ENCODE assay signal across 32 mouse cellular contexts in the genomic region with DNA sequence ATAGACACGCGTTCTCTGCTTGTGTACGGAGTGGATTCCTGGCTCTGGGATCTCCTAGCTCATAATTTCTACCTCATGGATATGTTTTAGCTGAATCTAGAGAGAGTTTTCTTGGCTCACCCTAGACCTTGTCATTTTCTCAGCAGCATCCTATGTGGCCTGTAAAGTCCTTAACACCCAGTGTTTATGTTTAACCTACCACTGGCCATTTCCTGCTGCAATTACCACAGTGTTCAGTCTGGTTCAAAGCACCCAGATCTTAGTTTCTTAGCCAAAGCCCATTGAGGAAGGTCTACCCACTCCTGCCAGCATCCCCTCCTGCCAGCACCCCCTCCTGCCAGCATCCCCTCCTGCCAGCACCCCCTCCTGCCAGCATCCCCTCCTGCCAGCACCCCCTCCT. TPM values are rescaled to one million over a fixed set of nuclear protein-coding genes. Genes with fewer than 3 reads are reported as not detected.
DNase-seq lines count a peak whose midpoint lies in the region; ATAC-seq lines count a peak whose summit lies in the region.
"Had no signal": no experiment of that assay in that cellular context is flagged by ENCODE, and none has a peak within 500 bp of the region (broad histone marks: within the 10 kb centered on the region; RNA-seq: fewer than 3 reads in every experiment).

No protein-coding gene starts in this region.

- WGBS in heart, embryonic 12.5 days: 98% methylated on average over 3 of the region's 3 CpGs
- WGBS in hindbrain, embryonic 13.5 days: 100% methylated on average over 3 of the region's 3 CpGs

- H3K4me1 ChIP-seq in heart, embryonic 12.5 days (replicated peaks): peaks cover 43% of the 10 kb centered on the region
- no peaks in the 10 kb centered on the region for H3K4me1 ChIP-seq in hindbrain, embryonic 13.5 days (replicated peaks)
- H3K4me1 ChIP-seq: embryonic facial prominence, embryonic 13.5 days; embryonic facial prominence, embryonic 15.5 days; forebrain, embryonic 10.5 days; forebrain, embryonic 12.5 days had no signal

- no peaks in the 10 kb centered on the region for H3K9me3 ChIP-seq in heart, embryonic 12.5 days (replicated peaks)
- H3K9me3 ChIP-seq in hindbrain, embryonic 13.5 days: no peaks in the 10 kb centered on the region
- H3K9me3 ChIP-seq: embryonic facial prominence, embryonic 13.5 days; embryonic facial prominence, embryonic 15.5 days; forebrain, embryonic 10.5 days; forebrain, embryonic 12.5 days; G1E had no signal

- intact Hi-C loops in heart, postnatal 14 days (cut with DNase I): loop anchor here (5.0 kb wide), 1 partner anchor 49 kb away; a partner anchor contains a TSS

- no peak overlapping the region for H3K9ac ChIP-seq in heart, embryonic 12.5 days
- no peak overlapping the region for H3K9ac ChIP-seq in hindbrain, embryonic 13.5 days
- H3K9ac ChIP-seq: embryonic facial prominence, embryonic 13.5 days; embryonic facial prominence, embryonic 15.5 days; forebrain, embryonic 12.5 days had no signal

- H3K27ac ChIP-seq in heart, embryonic 12.5 days (ENCODE audit: poor library complexity, severe bottlenecking): peak overlapping the region; percentile 58; the same call in 1 of the 2 replicates
- H3K27ac ChIP-seq in hindbrain, embryonic 13.5 days: no peak overlapping the region
- H3K27ac ChIP-seq: embryonic facial prominence, embryonic 13.5 days; embryonic facial prominence, embryonic 15.5 days; forebrain, embryonic 10.5 days; forebrain, embryonic 12.5 days had no signal

- peaks cover 39% of the 10 kb centered on the region for H3K36me3 ChIP-seq in heart, embryonic 12.5 days
- H3K36me3 ChIP-seq in hindbrain, embryonic 13.5 days: no peaks in the 10 kb centered on the region
- H3K36me3 ChIP-seq: forebrain, embryonic 10.5 days; forebrain, embryonic 12.5 days had no signal

- no peak for DNase-seq in heart, postnatal 14 days
- peak; percentile 25 for DNase-seq in CD4-positive helper T cell, adult 2 months (ENCODE audit: low read depth, low spot score)
- peak; percentile 56 for DNase-seq in induced T-regulatory cell, adult 2 months (ENCODE audit: low read depth)
- no peak for DNase-seq in cerebellum, postnatal 4 days (ENCODE audit: low spot score in 2 of 2)
- no peak for DNase-seq in spleen, adult 12 weeks (ENCODE audit: low spot score)
- DNase-seq: adrenal gland, adult 2 months; adrenal gland, postnatal 10 days; adrenal gland, postnatal 25 days; B cell, adult 2 months; cerebellum, adult 11 months; cerebellum, adult 18-20 months; cerebellum, adult 8-10 months; cerebellum, adult 9-11 months; cerebellum, postnatal 14 days; cerebellum, postnatal 36 days had no signal

- no peak overlapping the region for H3K4me2 ChIP-seq in heart, embryonic 12.5 days
- no peak overlapping the region for H3K4me2 ChIP-seq in hindbrain, embryonic 13.5 days
- H3K4me2 ChIP-seq: embryonic facial prominence, embryonic 13.5 days; embryonic facial prominence, embryonic 15.5 days; forebrain, embryonic 12.5 days had no signal

- no peak for ATAC-seq in heart, embryonic 12.5 days (ENCODE audit: insufficient number of reproducible peaks, low FRiP score)
- peak; percentile 56 for ATAC-seq in activated CD4-positive, CD25-positive, alpha-beta regulatory T cell, adult 4 months
- no peak for ATAC-seq in hindbrain, embryonic 13.5 days (ENCODE audit: low FRiP score)
- ATAC-seq: forebrain, embryonic 14.5 days; forebrain, embryonic 16.5 days; Patski had no signal

- H3K27me3 ChIP-seq in heart, embryonic 12.5 days (replicated peaks): no peaks in the 10 kb centered on the region
- H3K27me3 ChIP-seq in hindbrain, embryonic 13.5 days: no peaks in the 10 kb centered on the region
- H3K27me3 ChIP-seq: CH12.LX; embryonic facial prominence, embryonic 13.5 days; embryonic facial prominence, embryonic 15.5 days; forebrain, embryonic 12.5 days; Patski had no signal

- H3K4me3 ChIP-seq in heart, embryonic 12.5 days: no peak overlapping the region
- H3K4me3 ChIP-seq in hindbrain, embryonic 13.5 days: no peak overlapping the region
- H3K4me3 ChIP-seq: embryonic facial prominence, embryonic 13.5 days; embryonic facial prominence, embryonic 15.5 days; erythroblast, embryonic 14.5 days; forebrain, embryonic 10.5 days; forebrain, embryonic 12.5 days had no signal

RNA-seq across cellular contexts. Expression of a gene that starts 15.8 kb away (rescaled TPM):
- polyA plus RNA-seq in heart, embryonic 12.5 days (2016; fragmentation: Nextera tagmentation; extraction: Ambion mirVana): not detected in 2 replicates
- not detected for total RNA-seq in heart, postnatal 14 days (2021)
- polyA plus RNA-seq in activated CD4-positive, CD25-positive, alpha-beta regulatory T cell, adult 4 months (2017; shearing (Covaris generic)): not detected
- not detected in 2 replicates for polyA plus RNA-seq in hindbrain, embryonic 13.5 days (2015; fragmentation: Nextera tagmentation; extraction: Ambion mirVana)
- total RNA-seq: adrenal gland, adult 2 months; adrenal gland, postnatal 10 days; adrenal gland, postnatal 25 days; adrenal gland, postnatal 4 days; CH12.LX; G1E had no signal
- polyA plus RNA-seq: adrenal gland, adult 2 months; brain, embryonic 14.5 days; cortical plate, adult 2 months; embryonic facial prominence, embryonic 11.5 days; embryonic facial prominence, embryonic 13.5 days; embryonic facial prominence, embryonic 15.5 days; erythroblast, embryonic 14.5 days; forebrain, embryonic 10.5 days; forebrain, embryonic 12.5 days; forebrain, embryonic 14.5 days; forebrain, embryonic 16.5 days; G1E; Patski had no signal

RNA-seq across cellular contexts. Expression of a gene that starts 45.3 kb away (rescaled TPM):
- not detected in 2 replicates for polyA plus RNA-seq in heart, embryonic 12.5 days (2016; fragmentation: Nextera tagmentation; extraction: Ambion mirVana)
- not detected for total RNA-seq in heart, postnatal 14 days (2021)
- not detected for polyA plus RNA-seq in activated CD4-positive, CD25-positive, alpha-beta regulatory T cell, adult 4 months (2017; shearing (Covaris generic))
- not detected in 2 replicates for polyA plus RNA-seq in hindbrain, embryonic 13.5 days (2015; fragmentation: Nextera tagmentation; extraction: Ambion mirVana)
- total RNA-seq: adrenal gland, adult 2 months; adrenal gland, postnatal 10 days; adrenal gland, postnatal 25 days; adrenal gland, postnatal 4 days; CH12.LX had no signal
- polyA plus RNA-seq: adrenal gland, adult 2 months; brain, embryonic 14.5 days; cortical plate, adult 2 months; embryonic facial prominence, embryonic 11.5 days; embryonic facial prominence, embryonic 13.5 days; embryonic facial prominence, embryonic 15.5 days; erythroblast, embryonic 14.5 days; forebrain, embryonic 10.5 days; forebrain, embryonic 12.5 days; forebrain, embryonic 14.5 days; forebrain, embryonic 16.5 days; G1E; Patski had no signal

RNA-seq across cellular contexts. Expression of a gene that starts 50.2 kb away (rescaled TPM):
- polyA plus RNA-seq in heart, embryonic 12.5 days (2016; fragmentation: Nextera tagmentation; extraction: Ambion mirVana): 46.5 and 47.1 TPM in 2 replicates
- total RNA-seq in heart, postnatal 14 days (2021): 10 to 100 TPM; 25.1 to 26.3 TPM
- 10 to 100 TPM; 19.3 to 23.3 TPM for polyA plus RNA-seq in activated CD4-positive, CD25-positive, alpha-beta regulatory T cell, adult 4 months (2017; shearing (Covaris generic))
- polyA plus RNA-seq in hindbrain, embryonic 13.5 days (2015; fragmentation: Nextera tagmentation; extraction: Ambion mirVana): 6.2 and 6.3 TPM in 2 replicates

Comparison
In these comparisons a context has a peak if more than half of its experiments do, and no peak if none do; other contexts are left out.
1. DNase-seq: peak in CD4-positive helper T cell, adult 2 months (single experiment) and induced T-regulatory cell, adult 2 months (single experiment); none in heart, postnatal 14 days (0 of 2), cerebellum, postnatal 4 days (0 of 2) and spleen, adult 12 weeks (single experiment).